ENCODE assay signal across 8 mouse cellular contexts in genomic region chr11:120632559-120633519, GRCm38 (mm10). TPM values are rescaled to one million over a fixed set of nuclear protein-coding genes. Genes with fewer than 3 reads are reported as not detected.
DNase-seq lines count a peak whose midpoint lies in the region; ATAC-seq and TF ChIP-seq lines count a peak whose summit lies in the region.

No protein-coding gene starts in this region.

- TF ChIP-seq POLR2A in lung, adult 2 months (IDR thresholded peaks at IDR 0.05; ENCODE audit: borderline replicate concordance, extremely low read depth, low read depth, low read length), result 0 out of 2 replicates have a peak, but pooled peaks have one; percentile 22
- no peak for TF ChIP-seq POLR2A in testis, adult 2 months (IDR thresholded peaks at IDR 0.05; ENCODE audit: control insufficient read depth, low read depth, low read length)

- peak overlapping the region; percentile 82 for H3K4me3 ChIP-seq in C2C12 (ENCODE audit: insufficient read depth, poor library complexity, severe bottlenecking)
- peak overlapping the region; percentile 93 for H3K4me3 ChIP-seq in heart, embryonic 13.5 days
- H3K4me3 ChIP-seq in kidney, postnatal 0 days (replicated peaks; ENCODE audit: low read depth, low read length), result peak overlapping the region; percentile 99
- peak overlapping the region; percentile 89 for H3K4me3 ChIP-seq in lung, adult 2 months (replicated peaks; ENCODE audit: extremely low read depth, low read depth, low read length)
- H3K4me3 ChIP-seq in neural tube, embryonic 13.5 days, result peak overlapping the region; percentile 92
- H3K4me3 ChIP-seq in testis, adult 2 months (ENCODE audit: control insufficient read depth, low read depth, low read length), result peak overlapping the region; percentile 84

- no peaks in the 10 kb centered on the region for H3K9me3 ChIP-seq in heart, embryonic 13.5 days
- H3K9me3 ChIP-seq in kidney, postnatal 0 days (replicated peaks; ENCODE audit: low read length), result no peaks in the 10 kb centered on the region
- H3K9me3 ChIP-seq in neural tube, embryonic 13.5 days, result no peaks in the 10 kb centered on the region

- peak overlapping the region; percentile 76 for H3K4me2 ChIP-seq in heart, embryonic 13.5 days
- H3K4me2 ChIP-seq in kidney, postnatal 0 days (ENCODE audit: low read length), result peak overlapping the region; percentile 96
- H3K4me2 ChIP-seq in neural tube, embryonic 13.5 days, result peak overlapping the region; percentile 95

- H3K4me1 ChIP-seq in heart, embryonic 13.5 days, result peaks cover 44% of the 10 kb centered on the region
- H3K4me1 ChIP-seq in kidney, postnatal 0 days (replicated peaks; ENCODE audit: insufficient read depth, low read length), result peaks cover 20% of the 10 kb centered on the region
- H3K4me1 ChIP-seq in lung, adult 2 months (ENCODE audit: control insufficient read depth, insufficient read depth, low read length), result peaks cover 24% of the 10 kb centered on the region
- H3K4me1 ChIP-seq in neural tube, embryonic 13.5 days (replicated peaks), result peaks cover 35% of the 10 kb centered on the region
- peaks cover 16% of the 10 kb centered on the region for H3K4me1 ChIP-seq in testis, adult 2 months (ENCODE audit: control insufficient read depth, insufficient read depth, low read length)

- no peaks in the 10 kb centered on the region for H3K27me3 ChIP-seq in C2C12 (ENCODE audit: control insufficient read depth, insufficient read depth, insufficient read length)
- no peaks in the 10 kb centered on the region for H3K27me3 ChIP-seq in heart, embryonic 13.5 days (replicated peaks)
- H3K27me3 ChIP-seq in kidney, postnatal 0 days (ENCODE audit: insufficient read depth, low read length), result no peaks in the 10 kb centered on the region
- H3K27me3 ChIP-seq in neural tube, embryonic 13.5 days, result no peaks in the 10 kb centered on the region
- H3K27me3 ChIP-seq in testis, adult 2 months (ENCODE audit: control insufficient read depth, insufficient read depth, low read length), result no peaks in the 10 kb centered on the region

- peak; percentile 90 to 92 for DNase-seq in adrenal gland, postnatal 36 days
- peak; percentile 71 for DNase-seq in kidney, postnatal 0 days (ENCODE audit: low spot score)
- DNase-seq in lung, adult 2 months, result peak; percentile 73

- H3ac ChIP-seq in C2C12 (ENCODE audit: control insufficient read depth, insufficient read length, low read depth), result peak overlapping the region; percentile 79

- peak; percentile 30 for TF ChIP-seq CTCF in C2C12 (IDR thresholded peaks at IDR 0.05; ENCODE audit: control insufficient read depth, insufficient read depth, insufficient read length)
- no peak for TF ChIP-seq CTCF in kidney, postnatal 0 days (IDR thresholded peaks at IDR 0.05; ENCODE audit: low read depth)
- no peak for TF ChIP-seq CTCF in lung, adult 2 months (IDR thresholded peaks at IDR 0.05; ENCODE audit: insufficient read depth, low read length)
- no peak for TF ChIP-seq CTCF in testis, adult 2 months (IDR thresholded peaks at IDR 0.05; ENCODE audit: control insufficient read depth, insufficient read depth, insufficient replicate concordance, low read depth, low read length)

- peaks cover 80% of the 10 kb centered on the region for H3K79me2 ChIP-seq in C2C12 (ENCODE audit: control insufficient read depth, insufficient read depth)

- ATAC-seq in erythroblast, adult 5-6 weeks (replicated peaks; ENCODE audit: low FRiP score, poor library complexity, severe bottlenecking), result peak; percentile 40
- ATAC-seq in heart, embryonic 13.5 days (ENCODE audit: extremely low read depth, insufficient number of reproducible peaks, low FRiP score, low TSS enrichment), result peak; percentile 67
- ATAC-seq in kidney, postnatal 0 days (replicated peaks; ENCODE audit: low FRiP score, low read depth), result peak; percentile 70
- ATAC-seq in neural tube, embryonic 13.5 days (ENCODE audit: low read depth), result peak; percentile 85

- H3K27ac ChIP-seq in heart, embryonic 13.5 days (replicated peaks), result peak overlapping the region; percentile 91
- peak overlapping the region; percentile 95 for H3K27ac ChIP-seq in kidney, postnatal 0 days
- H3K27ac ChIP-seq in neural tube, embryonic 13.5 days (replicated peaks), result peak overlapping the region; percentile 88
- H3K27ac ChIP-seq in testis, adult 2 months (ENCODE audit: control insufficient read depth, insufficient read depth, low read depth, low read length), result peak overlapping the region; percentile 71

- peaks cover 17% of the 10 kb centered on the region for H3K36me3 ChIP-seq in C2C12 (ENCODE audit: control insufficient read depth, insufficient read depth)
- peaks cover 16% of the 10 kb centered on the region for H3K36me3 ChIP-seq in heart, embryonic 13.5 days
- H3K36me3 ChIP-seq in kidney, postnatal 0 days (ENCODE audit: insufficient read depth, low read length), result peaks cover 8% of the 10 kb centered on the region; the same call in 1 of the 2 replicates
- peaks cover 15% of the 10 kb centered on the region for H3K36me3 ChIP-seq in neural tube, embryonic 13.5 days
- H3K36me3 ChIP-seq in testis, adult 2 months (ENCODE audit: control insufficient read depth, insufficient read depth, low read length), result no peaks in the 10 kb centered on the region

- H3K9ac ChIP-seq in heart, embryonic 13.5 days, result peak overlapping the region; percentile 97
- peak overlapping the region; percentile 86 for H3K9ac ChIP-seq in kidney, postnatal 0 days (ENCODE audit: low read depth, low read length)
- peak overlapping the region; percentile 96 for H3K9ac ChIP-seq in neural tube, embryonic 13.5 days

- WGBS in heart, embryonic 13.5 days, result under 1% methylated on average over 91 of the region's 116 CpGs
- WGBS in kidney, postnatal 0 days, result under 1% methylated on average over 105 of the region's 116 CpGs
- under 1% methylated on average over 102 of the region's 116 CpGs for WGBS in lung, adult 2 months
- 1% methylated on average over 89 of the region's 116 CpGs for WGBS in neural tube, embryonic 13.5 days

- peaks cover 57% of the 10 kb centered on the region for H3K79me3 ChIP-seq in C2C12 (ENCODE audit: low read depth)

RNA-seq across cellular contexts. Expression of gene Mafg, which starts 0.6 kb away (rescaled TPM):
- polyA plus RNA-seq in C2C12 (2012; fragmentation: generic; extraction: Trizol), result 33.3 TPM
- 10 to 100 TPM; 50.4 to 78.6 TPM for total RNA-seq in adrenal gland, postnatal 36 days (2021)
- total RNA-seq in erythroblast, adult 5-6 weeks (2015; ENCODE audit: low replicate concordance), result 65.3 and 78.0 TPM in 2 replicates
- total RNA-seq in erythroblast, adult 5-6 weeks (2017; ENCODE audit: low replicate concordance), result 137 and 154 TPM in 2 replicates
- polyA plus RNA-seq in heart, embryonic 13.5 days (2015; fragmentation: Nextera tagmentation; extraction: Ambion mirVana), result 18.1 and 19.9 TPM in 2 replicates
- polyA plus RNA-seq in kidney, postnatal 0 days (2015; fragmentation: Nextera tagmentation; extraction: Ambion mirVana), result 26.5 and 27.4 TPM in 2 replicates
- polyA plus RNA-seq in lung, adult 2 months (2012; rRNA removed), result 41.5 and 51.3 TPM in 2 replicates
- 35.5 and 36.0 TPM in 2 replicates for polyA plus RNA-seq in neural tube, embryonic 13.5 days (2015; fragmentation: Nextera tagmentation; extraction: Ambion mirVana)
- 9.5 and 10.4 TPM in 2 replicates for polyA plus RNA-seq in testis, adult 2 months (2012; rRNA removed)

RNA-seq across cellular contexts. Expression of gene Sirt7, which starts 7.8 kb away (rescaled TPM):
- 21.9 TPM for polyA plus RNA-seq in C2C12 (2012; fragmentation: generic; extraction: Trizol)
- 10 to 100 TPM; 49.6 to 67.0 TPM for total RNA-seq in adrenal gland, postnatal 36 days (2021)
- 21.9 and 26.1 TPM in 2 replicates for total RNA-seq in erythroblast, adult 5-6 weeks (2015; ENCODE audit: low replicate concordance)
- total RNA-seq in erythroblast, adult 5-6 weeks (2017; ENCODE audit: low replicate concordance), result 48.8 and 52.1 TPM in 2 replicates
- polyA plus RNA-seq in heart, embryonic 13.5 days (2015; fragmentation: Nextera tagmentation; extraction: Ambion mirVana), result 17.7 and 20.4 TPM in 2 replicates
- polyA plus RNA-seq in kidney, postnatal 0 days (2015; fragmentation: Nextera tagmentation; extraction: Ambion mirVana), result 38.8 and 41.6 TPM in 2 replicates
- 75.2 and 84.1 TPM in 2 replicates for polyA plus RNA-seq in lung, adult 2 months (2012; rRNA removed)
- 52.0 and 55.2 TPM in 2 replicates for polyA plus RNA-seq in neural tube, embryonic 13.5 days (2015; fragmentation: Nextera tagmentation; extraction: Ambion mirVana)
- 22.3 and 23.9 TPM in 2 replicates for polyA plus RNA-seq in testis, adult 2 months (2012; rRNA removed)

RNA-seq across cellular contexts. Expression of gene Pycr1, which starts 10.7 kb away (rescaled TPM):
- polyA plus RNA-seq in C2C12 (2012; fragmentation: generic; extraction: Trizol), result 16.1 TPM
- 1 to 10 TPM; 1.1 to 1.5 TPM for total RNA-seq in adrenal gland, postnatal 36 days (2021)
- 2.3 TPM in 1 of 2 replicates, not detected in the other for total RNA-seq in erythroblast, adult 5-6 weeks (2015; ENCODE audit: low replicate concordance)
- total RNA-seq in erythroblast, adult 5-6 weeks (2017; ENCODE audit: low replicate concordance), result not detected in 2 replicates
- polyA plus RNA-seq in heart, embryonic 13.5 days (2015; fragmentation: Nextera tagmentation; extraction: Ambion mirVana), result 22.2 and 23.5 TPM in 2 replicates
- polyA plus RNA-seq in kidney, postnatal 0 days (2015; fragmentation: Nextera tagmentation; extraction: Ambion mirVana), result 12.2 and 13.9 TPM in 2 replicates
- 4.1 and 4.5 TPM in 2 replicates for polyA plus RNA-seq in lung, adult 2 months (2012; rRNA removed)
- 24.7 and 24.8 TPM in 2 replicates for polyA plus RNA-seq in neural tube, embryonic 13.5 days (2015; fragmentation: Nextera tagmentation; extraction: Ambion mirVana)
- polyA plus RNA-seq in testis, adult 2 months (2012; rRNA removed), result 0.98 and 1.5 TPM in 2 replicates

RNA-seq across cellular contexts. Expression of gene Pcyt2, which starts 15.1 kb away (rescaled TPM):
- polyA plus RNA-seq in C2C12 (2012; fragmentation: generic; extraction: Trizol), result 51.5 TPM
- total RNA-seq in adrenal gland, postnatal 36 days (2021), result 100 to 1,000 TPM; 212 to 312 TPM
- total RNA-seq in erythroblast, adult 5-6 weeks (2015; ENCODE audit: low replicate concordance), result 7.7 and 20.7 TPM in 2 replicates
- 19.8 and 39.8 TPM in 2 replicates for total RNA-seq in erythroblast, adult 5-6 weeks (2017; ENCODE audit: low replicate concordance)
- 71.8 and 90.4 TPM in 2 replicates for polyA plus RNA-seq in heart, embryonic 13.5 days (2015; fragmentation: Nextera tagmentation; extraction: Ambion mirVana)
- 116 and 118 TPM in 2 replicates for polyA plus RNA-seq in kidney, postnatal 0 days (2015; fragmentation: Nextera tagmentation; extraction: Ambion mirVana)
- polyA plus RNA-seq in lung, adult 2 months (2012; rRNA removed), result 217 and 238 TPM in 2 replicates
- 167 and 175 TPM in 2 replicates for polyA plus RNA-seq in neural tube, embryonic 13.5 days (2015; fragmentation: Nextera tagmentation; extraction: Ambion mirVana)
- 106 and 116 TPM in 2 replicates for polyA plus RNA-seq in testis, adult 2 months (2012; rRNA removed)

RNA-seq across cellular contexts. Expression of gene Myadml2, which starts 15.1 kb away (rescaled TPM):
- not detected for polyA plus RNA-seq in C2C12 (2012; fragmentation: generic; extraction: Trizol)
- total RNA-seq in adrenal gland, postnatal 36 days (2021), result not detected
- not detected in 2 replicates for total RNA-seq in erythroblast, adult 5-6 weeks (2015; ENCODE audit: low replicate concordance)
- not detected in 2 replicates for total RNA-seq in erythroblast, adult 5-6 weeks (2017; ENCODE audit: low replicate concordance)
- 13.0 and 13.9 TPM in 2 replicates for polyA plus RNA-seq in heart, embryonic 13.5 days (2015; fragmentation: Nextera tagmentation; extraction: Ambion mirVana)
- 0.24 and 0.28 TPM in 2 replicates for polyA plus RNA-seq in kidney, postnatal 0 days (2015; fragmentation: Nextera tagmentation; extraction: Ambion mirVana)
- 1.1 and 3.1 TPM in 2 replicates for polyA plus RNA-seq in lung, adult 2 months (2012; rRNA removed)
- 0.66 and 1.7 TPM in 2 replicates for polyA plus RNA-seq in neural tube, embryonic 13.5 days (2015; fragmentation: Nextera tagmentation; extraction: Ambion mirVana)
- 0.61 TPM in 1 of 2 replicates, not detected in the other for polyA plus RNA-seq in testis, adult 2 months (2012; rRNA removed)

Comparison
In these comparisons a context has a peak if more than half of its experiments do, and no peak if none do; other contexts are left out.
1. Peak in every context shown above with its lines: DNase-seq, ATAC-seq, H3K4me3 ChIP-seq and H3K27ac ChIP-seq.